Mouse (Mus musculus): ENCODE measurements around the gene Card19.

GRCm38 (mm10) chr13:49219367-49219766, 3.5 kb upstream of the Card19 start:
- TF ChIP-seq CTCF (IDR thresholded peaks at IDR 0.05; ENCODE audit: low read depth) (no peak), EP300 (IDR thresholded peaks at IDR 0.05; ENCODE audit: low read depth) (no peak)
